Mouse (Mus musculus) adrenal gland, adult (tissue): Measurements from ENCODE around the gene Olfr1192-ps1.
"Not testable (repeated sequence)": the region's sequence is repeated elsewhere in the genome, so short reads cannot be mapped to it uniquely, and the experiment has no call there.

ENCODE experiments used
- DNase-seq, 2 experiments: peaks; one replicate each; pipeline ENCODE4 v3.0.0; 2022 to 2023; ENCODE audit warnings: low spot score in 1 of 2; ENCODE audit not compliant: inconsistent age in 2 of 2

Gene Olfr1192-ps1

DNA sequence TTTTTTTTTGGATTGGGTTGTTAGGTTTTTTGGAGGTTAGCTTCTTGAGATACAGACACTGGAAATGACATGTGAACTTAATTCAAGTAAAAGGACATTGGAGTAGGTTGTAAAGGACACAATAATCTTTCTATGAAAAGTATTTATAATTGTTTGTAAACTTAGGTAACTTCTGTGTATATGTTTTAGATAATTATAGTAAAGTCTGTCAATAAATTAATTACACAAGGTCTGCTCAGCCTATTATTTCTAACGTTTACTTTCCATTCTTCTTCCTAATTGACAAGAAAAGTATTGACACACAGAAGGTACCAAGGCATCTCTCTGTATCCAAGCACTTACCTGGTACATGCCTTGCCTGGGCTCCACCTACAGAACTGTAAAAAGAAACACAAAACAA lies at the start of gene Olfr1192-ps1:
Gene Olfr1192-ps1 (plus strand): TSS at position 301 of the 400 bp plus-strand sequence.
- DNase-seq = no peak

DNA sequence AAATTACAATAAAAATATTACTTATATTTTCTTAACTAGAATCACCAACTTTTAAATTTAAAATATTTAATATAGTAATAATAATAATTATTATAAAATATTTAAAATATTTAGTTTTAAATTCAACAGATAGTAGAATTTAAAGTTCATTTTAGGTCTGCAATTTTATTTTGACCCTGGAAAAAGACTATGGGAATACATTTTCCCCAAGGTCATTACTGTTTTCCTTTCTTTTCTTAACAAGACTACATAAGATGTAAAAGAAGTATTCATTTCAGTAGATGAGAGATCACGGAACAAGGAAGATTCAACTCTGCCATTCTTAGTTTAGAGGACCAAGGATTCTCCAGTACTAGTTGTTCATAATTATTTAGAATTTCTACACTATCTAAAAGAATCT lies 8.1 kb upstream of the Olfr1192-ps1 start, which contains the start of gene Olfr1191-ps1:
Gene Olfr1191-ps1 (plus strand): TSS at position 301 of the 400 bp plus-strand sequence.
- DNase-seq = not testable (repeated sequence)

DNA sequence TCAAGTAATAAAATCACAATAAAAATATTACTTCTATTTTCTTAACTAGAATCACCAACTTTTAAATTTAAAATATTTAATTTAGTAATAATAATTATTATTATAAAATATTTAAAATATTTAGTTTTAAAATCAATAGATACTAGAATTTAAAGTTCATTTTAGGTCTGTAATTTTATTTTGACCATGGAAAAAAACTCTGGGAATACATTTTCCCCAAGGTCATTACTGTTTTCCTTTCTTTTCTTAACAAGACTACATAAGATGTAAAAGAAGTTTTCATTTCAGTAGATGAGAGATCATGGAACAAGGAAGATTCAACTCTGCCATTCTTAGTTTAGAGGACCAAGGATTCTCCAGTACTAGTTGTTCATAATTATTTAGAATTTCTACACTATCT lies 27.0 kb downstream of the Olfr1192-ps1 start, which contains the start of gene Olfr1193:
Gene Olfr1193 (plus strand): TSS at position 301 of the 400 bp plus-strand sequence.
- DNase-seq = not testable (repeated sequence)

DNA sequence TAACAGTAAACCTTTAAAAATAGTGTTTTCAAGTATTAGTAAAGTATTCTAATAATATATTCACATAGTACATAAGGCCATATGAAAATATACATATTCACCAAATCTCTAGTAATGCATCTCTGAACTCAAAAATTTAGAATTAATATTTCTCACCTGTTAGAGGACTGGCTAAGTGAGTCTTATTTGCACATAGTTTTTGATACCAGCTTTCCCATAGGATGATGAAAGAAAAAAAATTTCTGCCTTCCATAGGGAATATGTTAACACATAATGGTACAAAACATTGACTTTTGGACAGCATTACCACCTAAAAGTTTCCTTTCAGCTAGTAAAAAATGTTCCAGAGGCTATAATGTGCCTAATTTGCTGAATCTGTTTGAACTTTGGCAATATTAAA lies 40.8 kb downstream of the Olfr1192-ps1 start, which contains the start of gene Olfr1195:
Gene Olfr1195 (minus strand): TSS at position 101 of the 400 bp plus-strand sequence.
- no peak for DNase-seq

DNA sequence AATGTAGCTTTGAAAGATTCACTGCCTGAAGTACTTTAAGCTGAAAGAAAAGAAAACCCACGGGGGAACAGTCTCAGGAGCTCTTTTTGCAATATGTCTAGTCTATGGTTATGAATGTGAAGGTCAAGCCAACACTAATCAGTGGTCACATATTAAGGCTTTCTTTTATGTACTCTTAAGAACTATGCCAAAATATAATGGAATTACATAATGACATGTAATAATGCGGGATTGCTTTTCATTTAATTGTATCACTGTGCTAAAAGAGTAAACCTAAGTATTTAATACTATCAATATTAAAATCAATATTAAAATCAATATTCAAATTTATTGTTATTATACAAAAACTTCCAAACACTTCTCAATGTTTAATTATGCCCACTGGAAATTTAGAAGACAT lies 56.2 kb downstream of the Olfr1192-ps1 start, which contains the start of gene Olfr1196:
Gene Olfr1196 (minus strand): TSS at position 101 of the 400 bp plus-strand sequence.
- no peak for DNase-seq
